Mouse (Mus musculus): ENCODE data around the gene Pde6h. TPM values are rescaled to one million over a fixed set of nuclear protein-coding genes. Genes with fewer than 3 reads are reported as not detected.
"Not testable (repeated sequence)": the region's sequence is repeated elsewhere in the genome, so short reads cannot be mapped to it uniquely, and the experiment has no call there.

Pde6h gene
- polyA plus RNA-seq, 1 experiment: 0.12 TPM

DNA sequence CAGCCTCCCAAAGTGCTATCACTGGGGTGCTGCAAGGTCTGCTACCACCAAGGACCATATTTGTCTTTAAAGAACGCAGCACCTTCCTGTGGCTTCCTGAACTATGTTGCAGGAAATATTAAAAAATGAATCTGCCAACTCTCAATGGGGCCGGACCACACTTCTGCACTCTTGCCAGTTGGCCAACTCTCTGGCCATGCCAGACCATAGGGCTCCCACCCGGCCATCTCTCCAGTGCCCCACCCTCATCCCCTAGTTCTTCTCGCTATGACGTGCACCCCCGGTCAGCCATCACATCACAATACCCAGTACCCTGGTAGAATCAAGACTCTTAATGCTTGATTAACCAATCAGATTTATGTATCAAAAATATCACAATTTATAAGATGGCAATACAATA, 39.7 kb upstream of the Pde6h start:
- H3K4me3 ChIP-seq: no peak overlapping the region
- H3K79me2 ChIP-seq (ENCODE audit: control insufficient read depth, insufficient read depth): no peaks in the 10 kb centered on the region
- H3ac ChIP-seq (ENCODE audit: control insufficient read depth, insufficient read length): no peak overlapping the region
- no peak overlapping the region for H3K4me2 ChIP-seq (ENCODE audit: low read depth)
- TF ChIP-seq TCF12 (IDR thresholded peaks at IDR 0.05; ENCODE audit: insufficient read depth, poor library complexity, severe bottlenecking) (no peak), MYOD1 (IDR thresholded peaks at IDR 0.05; ENCODE audit: control insufficient read depth in 1 of 3, insufficient read length in 2 of 3, low read depth in 2 of 3) (no peak), MAX (IDR thresholded peaks at IDR 0.05; ENCODE audit: low read depth) (no peak), MYOG (IDR thresholded peaks at IDR 0.05; ENCODE audit: control insufficient read depth in 1 of 3, insufficient read depth in 1 of 3, insufficient read length in 2 of 3, low read depth in 2 of 3) (no peak), SRF (IDR thresholded peaks at IDR 0.05; ENCODE audit: control insufficient read depth, insufficient read length, low read depth) (no peak), REST (IDR thresholded peaks at IDR 0.05; ENCODE audit: insufficient read depth, insufficient read length) (no peak), POLR2AphosphoS2 (IDR thresholded peaks at IDR 0.05; ENCODE audit: insufficient read length, low read depth) (no peak), POLR2A (IDR thresholded peaks at IDR 0.05; ENCODE audit: insufficient read length, low read depth) (no peak), E2F4 (IDR thresholded peaks at IDR 0.05; ENCODE audit: insufficient read depth) (no peak), TCF3 (IDR thresholded peaks at IDR 0.05; ENCODE audit: insufficient read length, low read depth) (no peak), CEBPB (IDR thresholded peaks at IDR 0.05; ENCODE audit: insufficient read depth, poor library complexity, severe bottlenecking) (no peak), USF1 (IDR thresholded peaks at IDR 0.05; ENCODE audit: low read depth) (no peak)
- no peaks in the 10 kb centered on the region for H3K27me3 ChIP-seq (ENCODE audit: control insufficient read depth, insufficient read depth, insufficient read length)
- H3K36me3 ChIP-seq (ENCODE audit: control insufficient read depth, insufficient read depth): no peaks in the 10 kb centered on the region

DNA sequence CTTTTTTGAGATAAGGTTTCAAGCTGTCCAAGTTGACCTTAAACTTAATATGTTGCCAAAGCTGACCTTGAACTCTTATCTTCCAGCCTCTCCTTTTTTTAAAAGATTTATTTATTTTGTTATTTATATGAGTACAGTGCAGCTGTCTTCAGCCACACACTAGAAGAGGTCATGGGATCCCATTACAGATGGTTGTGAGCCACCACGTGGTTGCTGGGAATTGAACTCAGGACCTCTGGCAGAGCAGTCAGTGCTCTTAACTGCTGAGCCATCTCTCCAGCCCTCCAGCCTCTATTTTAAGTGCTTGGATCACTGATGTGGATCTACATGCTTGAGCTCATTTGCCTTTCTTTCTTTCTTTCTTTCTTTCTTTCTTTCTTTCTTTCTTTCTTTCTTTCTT, 38.9 kb upstream of the Pde6h start:
- not testable (repeated sequence) for H3K27me3 ChIP-seq (ENCODE audit: control insufficient read depth, insufficient read depth, insufficient read length); H3K4me3 ChIP-seq; H3K79me2 ChIP-seq (ENCODE audit: control insufficient read depth, insufficient read depth); H3ac ChIP-seq (ENCODE audit: control insufficient read depth, insufficient read length); H3K4me2 ChIP-seq (ENCODE audit: low read depth); H3K36me3 ChIP-seq (ENCODE audit: control insufficient read depth, insufficient read depth)

DNA sequence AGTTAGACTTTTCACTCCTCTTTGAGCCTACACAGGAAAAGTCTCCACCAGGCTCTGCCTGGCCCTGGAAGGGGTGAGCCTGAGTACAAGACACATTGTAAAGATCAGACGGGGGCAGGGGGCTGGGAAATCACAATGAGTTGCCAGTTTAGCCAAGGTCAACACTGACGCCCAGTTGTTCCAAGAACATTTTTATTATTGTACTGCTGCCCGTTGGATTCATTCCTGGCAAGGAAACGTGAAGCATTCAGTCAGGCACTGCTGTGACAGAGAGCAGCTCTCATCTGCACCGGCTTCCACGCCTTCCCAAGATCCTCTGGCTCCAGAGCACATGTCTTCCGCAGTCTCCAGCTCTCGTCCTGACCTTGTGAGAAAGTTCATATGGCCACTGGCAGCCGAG, 35.8 kb upstream of the Pde6h start:
- no peak overlapping the region for H3ac ChIP-seq (ENCODE audit: control insufficient read depth, insufficient read length)
- H3K79me2 ChIP-seq (ENCODE audit: control insufficient read depth, insufficient read depth): no peaks in the 10 kb centered on the region
- no peaks in the 10 kb centered on the region for H3K27me3 ChIP-seq (ENCODE audit: control insufficient read depth, insufficient read depth, insufficient read length)
- no peaks in the 10 kb centered on the region for H3K36me3 ChIP-seq (ENCODE audit: control insufficient read depth, insufficient read depth)
- H3K4me2 ChIP-seq (ENCODE audit: low read depth): no peak overlapping the region
- TF ChIP-seq E2F4 (IDR thresholded peaks at IDR 0.05; ENCODE audit: insufficient read depth): no peak
- no peak for TF ChIP-seq MAX (IDR thresholded peaks at IDR 0.05; ENCODE audit: low read depth)
- no peak for TF ChIP-seq USF1 (IDR thresholded peaks at IDR 0.05; ENCODE audit: low read depth)
- TF ChIP-seq MYOD1 (IDR thresholded peaks at IDR 0.05; ENCODE audit: control insufficient read depth in 1 of 3, insufficient read length in 2 of 3, low read depth in 2 of 3): no peak
- TF ChIP-seq POLR2A (IDR thresholded peaks at IDR 0.05; ENCODE audit: insufficient read length, low read depth): no peak
- no peak for TF ChIP-seq MYOG (IDR thresholded peaks at IDR 0.05; ENCODE audit: control insufficient read depth in 1 of 3, insufficient read depth in 1 of 3, insufficient read length in 2 of 3, low read depth in 2 of 3)
- no peak for TF ChIP-seq CEBPB (IDR thresholded peaks at IDR 0.05; ENCODE audit: insufficient read depth, poor library complexity, severe bottlenecking)
- no peak for TF ChIP-seq REST (IDR thresholded peaks at IDR 0.05; ENCODE audit: insufficient read depth, insufficient read length)
- no peak for TF ChIP-seq SRF (IDR thresholded peaks at IDR 0.05; ENCODE audit: control insufficient read depth, insufficient read length, low read depth)
- TF ChIP-seq POLR2AphosphoS2 (IDR thresholded peaks at IDR 0.05; ENCODE audit: insufficient read length, low read depth): no peak
- no peak for TF ChIP-seq TCF3 (IDR thresholded peaks at IDR 0.05; ENCODE audit: insufficient read length, low read depth)
- H3K4me3 ChIP-seq: no peak overlapping the region

DNA sequence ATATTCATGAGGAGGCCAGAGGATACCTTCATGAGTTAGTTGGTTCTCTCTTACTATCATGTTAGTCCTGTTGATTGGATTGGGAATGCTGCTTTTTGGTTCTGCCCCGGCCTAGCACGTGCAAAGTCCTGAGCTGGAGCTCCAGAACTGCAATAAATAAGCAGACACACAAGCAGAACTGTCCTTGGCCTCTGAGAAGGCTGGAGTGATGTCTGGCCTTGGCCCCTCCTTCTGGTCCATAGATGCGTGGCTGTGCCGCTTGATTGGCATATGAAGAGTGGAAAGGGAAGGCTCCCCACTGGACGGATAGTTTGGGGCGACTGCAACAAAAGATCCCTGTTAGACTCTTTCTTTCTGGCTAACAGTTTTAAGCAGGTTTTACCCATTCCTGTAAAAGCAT, 34.6 kb upstream of the Pde6h start:
- Histone ChIP-seq H3K4me2 (ENCODE audit: low read depth) (no peak overlapping the region), H3ac (ENCODE audit: control insufficient read depth, insufficient read length) (no peak overlapping the region), H3K4me3 (no peak overlapping the region), H3K79me2 (ENCODE audit: control insufficient read depth, insufficient read depth) (no peaks in the 10 kb centered on the region), H3K36me3 (ENCODE audit: control insufficient read depth, insufficient read depth) (no peaks in the 10 kb centered on the region), H3K27me3 (ENCODE audit: control insufficient read depth, insufficient read depth, insufficient read length) (no peaks in the 10 kb centered on the region)
- TF ChIP-seq CEBPB (IDR thresholded peaks at IDR 0.05; ENCODE audit: insufficient read depth, poor library complexity, severe bottlenecking) (no peak), POLR2A (IDR thresholded peaks at IDR 0.05; ENCODE audit: insufficient read length, low read depth) (no peak), MAX (IDR thresholded peaks at IDR 0.05; ENCODE audit: low read depth) (no peak), POLR2AphosphoS2 (IDR thresholded peaks at IDR 0.05; ENCODE audit: insufficient read length, low read depth) (no peak), E2F4 (IDR thresholded peaks at IDR 0.05; ENCODE audit: insufficient read depth) (no peak), SRF (IDR thresholded peaks at IDR 0.05; ENCODE audit: control insufficient read depth, insufficient read length, low read depth) (no peak), USF1 (IDR thresholded peaks at IDR 0.05; ENCODE audit: low read depth) (no peak), REST (IDR thresholded peaks at IDR 0.05; ENCODE audit: insufficient read depth, insufficient read length) (no peak), MYOG (IDR thresholded peaks at IDR 0.05; ENCODE audit: control insufficient read depth in 1 of 3, insufficient read depth in 1 of 3, insufficient read length in 2 of 3, low read depth in 2 of 3) (no peak), TCF3 (IDR thresholded peaks at IDR 0.05; ENCODE audit: insufficient read length, low read depth) (no peak), TCF12 (IDR thresholded peaks at IDR 0.05; ENCODE audit: insufficient read depth, poor library complexity, severe bottlenecking) (no peak), MYOD1 (IDR thresholded peaks at IDR 0.05; ENCODE audit: control insufficient read depth in 1 of 3, insufficient read length in 2 of 3, low read depth in 2 of 3) (no peak)

DNA sequence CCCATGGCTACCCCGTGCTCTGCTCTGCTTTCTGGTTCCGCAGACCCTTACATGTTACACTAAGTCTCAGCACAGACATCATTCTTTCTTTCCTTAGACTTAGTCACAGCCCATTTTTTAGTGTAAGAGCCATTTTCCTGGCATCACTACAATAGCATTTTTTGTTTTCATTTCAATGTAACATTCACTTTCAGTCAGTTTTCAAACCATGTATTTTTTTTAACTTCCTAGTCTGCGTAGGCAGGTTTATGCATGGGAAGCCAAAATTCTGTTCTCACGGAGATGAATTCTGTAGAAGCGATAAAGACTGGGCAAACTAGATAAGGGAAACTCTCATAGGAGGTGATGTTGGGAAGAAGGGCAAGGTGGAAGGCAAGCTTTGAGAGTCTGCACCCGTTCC, 34.1 kb upstream of the Pde6h start:
- no peaks in the 10 kb centered on the region for H3K36me3 ChIP-seq (ENCODE audit: control insufficient read depth, insufficient read depth)
- H3K4me2 ChIP-seq (ENCODE audit: low read depth): no peak overlapping the region
- no peak overlapping the region for H3K4me3 ChIP-seq
- no peaks in the 10 kb centered on the region for H3K79me2 ChIP-seq (ENCODE audit: control insufficient read depth, insufficient read depth)
- H3K27me3 ChIP-seq (ENCODE audit: control insufficient read depth, insufficient read depth, insufficient read length): no peaks in the 10 kb centered on the region
- TF ChIP-seq REST (IDR thresholded peaks at IDR 0.05; ENCODE audit: insufficient read depth, insufficient read length) (no peak), MAX (IDR thresholded peaks at IDR 0.05; ENCODE audit: low read depth) (no peak), TCF3 (IDR thresholded peaks at IDR 0.05; ENCODE audit: insufficient read length, low read depth) (no peak), POLR2A (IDR thresholded peaks at IDR 0.05; ENCODE audit: insufficient read length, low read depth) (no peak), USF1 (IDR thresholded peaks at IDR 0.05; ENCODE audit: low read depth) (no peak), POLR2AphosphoS2 (IDR thresholded peaks at IDR 0.05; ENCODE audit: insufficient read length, low read depth) (no peak), MYOG (IDR thresholded peaks at IDR 0.05; ENCODE audit: control insufficient read depth in 1 of 3, insufficient read depth in 1 of 3, insufficient read length in 2 of 3, low read depth in 2 of 3) (no peak), MYOD1 (IDR thresholded peaks at IDR 0.05; ENCODE audit: control insufficient read depth in 1 of 3, insufficient read length in 2 of 3, low read depth in 2 of 3) (no peak), SRF (IDR thresholded peaks at IDR 0.05; ENCODE audit: control insufficient read depth, insufficient read length, low read depth) (no peak), E2F4 (IDR thresholded peaks at IDR 0.05; ENCODE audit: insufficient read depth) (no peak), CEBPB (IDR thresholded peaks at IDR 0.05; ENCODE audit: insufficient read depth, poor library complexity, severe bottlenecking) (no peak)
- H3ac ChIP-seq (ENCODE audit: control insufficient read depth, insufficient read length): no peak overlapping the region
